Mouse (Mus musculus) cerebral cortex, adult 2 months (tissue): ENCODE results near the gene Cd200r3.

Experiments
- WGBS: fragments of 180-500 bp; shearing (Covaris S2); methylation state at CpG from one replicate; pipeline ENCODE4 v1.1.7; 2018; 5-methylcytosine and 5-hydroxymethylcytosine counted together

Gene Cd200r3

DNA sequence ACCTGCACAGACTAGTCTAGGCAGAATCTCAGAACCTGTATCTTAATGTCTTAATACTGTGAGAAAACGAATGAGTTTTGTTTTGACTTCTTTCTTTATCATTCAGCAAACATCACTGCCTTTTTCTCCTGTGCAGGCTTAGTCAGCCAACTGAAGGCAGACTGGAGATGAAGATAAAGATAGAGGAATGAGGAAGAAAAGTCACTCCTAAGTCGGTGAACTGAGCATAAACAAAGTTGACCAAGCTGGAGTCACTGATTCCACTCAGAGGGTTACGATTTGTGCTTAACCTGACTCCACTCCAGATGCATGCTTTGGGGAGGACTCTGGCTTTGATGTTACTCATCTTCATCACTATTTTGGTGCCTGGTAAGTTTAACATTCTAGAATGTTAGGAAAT lies at the start of gene Cd200r3:
Gene Cd200r3 (plus strand): TSS at position 211 of the 400 bp plus-strand sequence.
- 77% methylated on average over 3 of the region's 3 CpGs for WGBS

DNA sequence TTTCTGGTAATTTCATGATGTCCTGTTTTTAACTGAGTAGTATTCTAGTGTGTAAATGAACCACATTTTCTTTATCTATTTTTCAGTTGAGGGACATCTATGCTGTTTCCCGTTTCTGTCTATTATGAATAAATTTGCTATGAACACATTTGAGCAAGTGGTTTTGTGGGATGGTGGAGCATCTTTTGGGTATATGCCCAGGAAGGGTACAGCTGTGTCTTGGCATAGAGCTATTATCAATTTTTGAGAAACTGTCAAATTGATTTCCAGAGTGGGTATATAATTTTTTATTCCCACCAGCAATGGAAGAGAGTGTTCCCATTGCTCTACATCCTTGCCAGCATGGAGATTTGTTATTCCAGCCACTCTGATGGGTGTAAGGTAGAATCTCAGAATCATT lies 11.5 kb upstream of the Cd200r3 start:
- WGBS, result 58% methylated on average over 1 of the region's 1 CpGs

DNA sequence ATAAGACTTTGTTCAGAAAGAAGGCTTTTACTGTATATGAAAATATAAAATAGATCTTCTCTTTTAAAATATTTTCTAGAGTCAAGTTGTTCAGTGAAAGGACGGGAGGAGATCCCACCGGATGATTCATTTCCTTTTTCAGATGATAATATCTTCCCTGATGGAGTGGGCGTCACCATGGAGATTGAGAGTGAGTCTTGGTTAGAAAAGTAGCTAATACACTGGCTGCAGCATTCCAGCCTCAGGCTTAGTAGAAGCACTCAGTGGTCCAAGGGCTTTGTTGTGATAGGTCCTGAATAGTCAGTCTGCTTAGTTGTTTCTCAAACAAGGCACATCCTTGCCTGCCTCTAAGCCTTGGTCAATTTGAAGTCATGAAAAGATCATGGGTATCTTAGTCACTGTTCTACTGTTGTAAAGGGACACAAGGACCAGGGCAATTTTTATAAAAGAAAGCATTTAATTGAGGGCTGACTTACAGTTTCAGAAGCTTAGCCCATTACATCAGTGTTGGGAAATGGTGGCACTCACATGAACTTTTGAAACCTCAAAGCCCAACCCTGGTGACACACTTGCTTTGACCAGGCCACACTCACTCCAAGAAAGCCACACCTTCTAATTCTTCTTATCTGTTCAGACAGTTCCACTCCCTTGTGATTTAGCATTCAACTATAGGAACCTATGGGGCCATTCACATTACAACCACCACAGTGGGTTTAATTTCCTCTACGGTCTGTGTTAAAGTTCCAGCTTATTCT lies 8.1 kb downstream of the Cd200r3 start:
- WGBS, result 57% methylated on average over 4 of the region's 4 CpGs

DNA sequence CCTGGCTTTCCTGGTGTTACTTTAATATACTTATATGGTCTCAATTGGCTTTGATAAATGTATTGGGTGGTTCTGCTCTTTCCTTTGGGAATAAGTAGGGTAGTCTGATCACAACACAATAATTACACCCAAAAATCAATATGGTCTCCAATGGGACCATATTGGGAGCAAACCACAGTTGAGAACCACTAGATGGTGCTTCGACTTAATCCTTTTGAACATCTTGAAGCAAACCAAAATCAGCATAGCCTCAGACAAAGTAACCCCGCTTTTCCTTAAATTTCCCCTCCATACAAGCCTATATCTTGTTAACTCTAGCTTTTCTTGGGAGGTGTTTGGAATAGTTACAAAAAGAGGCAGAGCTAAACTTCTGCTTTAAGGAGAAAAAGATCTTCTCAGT lies 18.8 kb downstream of the Cd200r3 start:
- WGBS, result 71% methylated on average over 2 of the region's 2 CpGs

DNA sequence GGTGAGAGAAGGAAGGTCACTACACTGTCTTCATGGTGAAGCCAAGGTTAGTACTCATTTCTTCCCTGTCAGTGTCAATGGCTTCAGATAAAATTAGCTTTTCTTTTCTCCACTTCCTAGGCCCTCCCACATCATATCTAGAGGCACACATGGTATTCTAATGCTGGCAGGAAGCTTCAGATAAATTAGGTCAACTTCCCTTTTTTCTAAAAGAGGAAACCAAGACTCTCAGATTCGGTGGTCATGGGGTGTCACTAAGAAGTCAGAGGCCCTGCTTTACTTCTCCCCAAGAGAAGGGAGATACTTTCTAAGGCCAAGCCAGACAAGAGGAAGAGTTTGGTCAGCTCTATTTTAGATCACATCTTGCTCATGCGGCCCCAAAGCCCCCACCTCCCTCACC lies 19.3 kb downstream of the Cd200r3 start:
- 56% methylated on average over 2 of the region's 2 CpGs for WGBS

DNA sequence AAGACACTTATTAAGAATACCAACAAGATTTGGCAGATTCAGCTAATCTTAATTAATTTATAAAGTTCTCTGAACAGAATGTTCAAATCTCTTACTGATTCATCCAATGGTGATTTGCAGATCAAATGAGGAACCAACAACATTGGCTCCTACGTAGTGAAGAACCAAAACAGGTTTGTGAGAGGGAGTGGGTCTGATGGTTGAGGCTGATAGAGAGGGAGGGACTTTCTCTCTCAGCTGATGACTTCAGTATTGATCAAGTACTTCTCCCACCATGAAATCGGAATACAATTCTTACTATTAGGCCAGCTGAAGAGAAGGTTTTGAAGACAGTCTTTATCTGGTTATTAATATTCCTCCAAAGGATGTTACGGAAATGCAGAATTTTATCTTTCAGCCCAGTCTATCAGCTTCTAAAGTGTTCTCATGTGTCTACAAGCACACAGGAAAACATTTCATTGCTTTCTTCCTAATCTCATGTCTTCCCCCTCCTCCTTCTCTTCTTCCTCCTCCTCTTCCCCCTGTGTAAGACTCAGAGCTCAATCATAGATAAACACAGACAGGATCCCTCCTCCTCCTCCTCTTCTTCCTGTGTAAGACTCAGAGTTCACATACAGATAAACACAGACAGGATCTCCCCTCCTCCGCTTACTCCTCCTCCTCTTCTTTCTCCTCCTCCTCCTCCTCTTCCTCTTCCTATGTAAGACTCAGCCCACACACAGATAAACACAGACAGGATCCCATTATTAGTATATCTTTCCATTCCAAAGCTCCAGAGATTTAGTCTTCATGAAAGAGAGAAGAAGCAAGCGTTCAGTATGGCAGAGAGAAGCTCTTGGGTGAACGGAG lies 21.3 kb downstream of the Cd200r3 start:
- WGBS, result 91% methylated on average over 6 of the region's 6 CpGs

DNA sequence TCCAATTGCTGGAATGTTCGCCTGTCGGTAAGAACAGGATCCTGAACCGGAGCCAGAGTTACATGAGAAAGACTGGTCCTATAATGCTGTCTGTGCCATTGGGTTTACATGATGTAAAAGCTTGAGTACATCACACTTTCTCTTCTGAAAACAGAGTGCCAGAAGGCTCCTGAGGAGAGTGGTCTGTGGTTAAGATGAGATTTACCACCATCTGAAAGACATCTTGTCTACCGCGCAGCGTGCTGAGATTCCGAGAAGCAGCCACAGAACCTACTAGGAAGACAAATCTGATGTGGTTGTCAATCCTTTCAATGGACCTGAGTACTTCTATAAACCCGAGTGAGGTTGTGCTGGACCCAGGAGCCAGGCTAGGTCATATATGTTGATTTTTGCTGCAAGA lies 21.9 kb downstream of the Cd200r3 start:
- 95% methylated on average over 8 of the region's 8 CpGs for WGBS

DNA sequence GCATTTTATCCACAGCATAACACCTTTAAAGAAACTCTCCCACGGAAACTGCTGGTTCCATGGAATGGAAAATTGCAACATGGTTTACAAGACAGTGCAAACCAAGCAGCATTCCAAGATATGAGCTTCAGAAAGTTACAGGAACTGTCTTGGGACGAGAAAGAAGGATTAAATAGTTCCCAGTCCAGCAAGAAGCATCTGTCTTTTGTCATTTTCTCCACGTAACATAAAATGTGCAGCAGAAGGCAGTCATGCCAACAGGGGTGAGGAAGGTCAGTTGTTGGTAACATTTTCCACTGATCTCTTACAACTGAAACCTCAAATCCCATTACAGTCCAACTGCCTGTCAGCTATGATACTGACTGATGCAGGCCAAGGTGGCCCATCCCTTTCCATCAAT lies 22.4 kb downstream of the Cd200r3 start:
- WGBS, result 87% methylated on average over 3 of the region's 3 CpGs

DNA sequence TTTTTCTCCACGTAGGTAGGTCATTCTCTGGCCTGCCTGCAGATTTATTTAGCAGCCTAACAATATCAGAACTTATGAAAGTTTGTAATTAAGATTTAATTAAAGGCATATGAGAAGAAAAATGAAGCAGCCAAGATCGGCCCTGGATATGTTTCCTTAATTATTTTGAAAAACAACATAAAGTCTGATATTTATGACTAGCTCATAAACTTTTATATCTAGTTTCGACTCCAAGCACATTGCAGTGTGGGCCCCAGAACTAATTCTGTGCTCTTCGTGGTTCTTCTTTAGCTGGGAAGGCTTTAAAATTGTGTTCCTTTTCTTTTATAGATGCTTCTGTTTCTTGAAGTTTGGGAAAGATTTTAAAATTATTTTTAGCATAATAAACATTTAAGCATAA lies 23.4 kb downstream of the Cd200r3 start:
- 90% methylated on average over 4 of the region's 4 CpGs for WGBS

DNA sequence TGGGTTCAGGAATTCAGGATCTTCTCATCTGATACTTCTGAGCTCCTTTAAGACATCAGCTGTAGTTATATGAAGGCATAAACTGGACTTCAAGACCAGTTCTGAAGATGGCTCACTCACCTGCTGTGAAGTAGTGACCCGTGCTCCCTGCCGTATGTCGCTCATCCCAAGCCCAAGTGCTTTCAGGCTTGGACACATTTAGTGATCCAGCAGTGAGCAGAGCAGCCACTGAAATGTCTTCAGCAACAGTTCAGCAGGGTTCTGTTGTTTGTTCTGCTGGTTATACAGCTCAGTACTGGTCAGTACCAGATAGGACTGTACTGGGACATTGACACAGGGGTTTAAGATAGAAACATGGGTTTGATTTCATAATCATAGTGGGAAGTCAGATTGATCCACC lies 24.6 kb downstream of the Cd200r3 start:
- 91% methylated on average over 3 of the region's 3 CpGs for WGBS

DNA sequence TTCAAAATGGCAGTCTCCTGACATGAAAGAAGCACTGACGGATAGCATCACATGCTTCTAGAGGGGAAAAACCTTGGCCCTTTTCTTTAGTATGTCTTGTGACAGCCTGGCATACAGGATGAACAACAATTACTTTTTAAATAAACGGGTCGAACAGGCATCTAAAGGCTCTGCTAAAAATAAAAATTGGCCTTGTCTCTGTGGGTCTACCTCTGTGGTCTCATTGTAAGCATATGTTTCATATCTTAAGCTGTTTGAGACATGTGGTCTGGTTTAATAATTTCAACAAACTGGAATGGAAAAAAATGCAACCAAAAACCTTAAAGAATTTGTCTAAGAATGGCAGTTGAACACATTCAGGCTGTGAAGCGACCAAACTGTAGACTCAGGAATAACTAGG lies 27.4 kb downstream of the Cd200r3 start:
- 83% methylated on average over 4 of the region's 4 CpGs for WGBS

DNA sequence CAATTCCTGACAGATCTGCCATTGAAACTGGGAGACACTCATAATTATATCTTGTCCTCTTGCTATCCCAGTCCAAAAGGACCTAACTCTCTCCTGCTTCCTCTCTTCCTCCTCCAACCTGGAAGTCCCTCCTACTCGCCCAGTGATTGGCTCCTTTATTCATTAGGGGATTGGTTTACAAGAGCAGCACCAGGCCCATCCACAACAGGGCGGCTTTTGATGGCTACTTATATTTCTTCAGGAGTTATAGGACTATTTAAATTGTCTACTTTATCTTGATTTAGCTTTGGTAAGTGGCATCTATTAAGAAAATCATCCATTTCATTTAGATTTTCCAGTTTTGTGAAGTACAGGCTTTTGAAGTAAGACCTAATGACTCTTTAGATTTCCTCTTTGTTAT lies 30.6 kb downstream of the Cd200r3 start:
- WGBS, result 80% methylated on average over 2 of the region's 2 CpGs

DNA sequence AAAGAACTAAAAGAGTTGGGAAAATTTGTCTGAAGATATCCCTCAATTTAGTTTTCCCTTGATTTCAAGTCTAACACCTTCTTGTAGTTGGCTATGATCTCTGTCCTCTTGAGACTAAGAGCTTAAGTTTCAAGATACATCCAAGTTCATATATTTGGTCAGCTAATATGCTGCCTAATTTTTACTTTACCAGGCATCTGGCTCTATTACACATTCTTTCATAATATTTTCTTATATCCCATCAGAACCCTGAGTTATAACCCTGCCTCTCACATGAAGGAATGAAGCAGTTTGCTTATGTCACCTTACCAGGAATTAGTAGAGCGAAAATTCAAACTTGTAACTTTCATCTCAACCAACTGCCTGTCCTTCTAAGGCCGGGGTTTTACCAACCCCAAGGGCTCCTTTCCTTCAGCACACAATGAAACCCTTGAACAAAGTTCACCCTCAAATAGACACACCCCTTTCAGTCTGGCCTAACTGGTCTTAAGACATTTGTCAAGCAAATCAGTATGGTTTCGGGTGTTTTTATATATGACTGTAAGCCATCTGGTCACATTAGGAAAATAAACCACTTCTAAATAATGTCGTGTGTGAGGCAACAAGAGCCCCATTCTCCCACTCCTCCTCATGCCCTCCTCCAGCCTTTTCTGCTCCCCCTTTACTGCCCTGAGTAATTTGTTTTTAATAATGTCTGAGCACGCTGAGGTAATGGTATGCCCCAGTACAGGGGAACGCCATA lies 33.6 kb downstream of the Cd200r3 start:
- 51% methylated on average over 6 of the region's 6 CpGs for WGBS

DNA sequence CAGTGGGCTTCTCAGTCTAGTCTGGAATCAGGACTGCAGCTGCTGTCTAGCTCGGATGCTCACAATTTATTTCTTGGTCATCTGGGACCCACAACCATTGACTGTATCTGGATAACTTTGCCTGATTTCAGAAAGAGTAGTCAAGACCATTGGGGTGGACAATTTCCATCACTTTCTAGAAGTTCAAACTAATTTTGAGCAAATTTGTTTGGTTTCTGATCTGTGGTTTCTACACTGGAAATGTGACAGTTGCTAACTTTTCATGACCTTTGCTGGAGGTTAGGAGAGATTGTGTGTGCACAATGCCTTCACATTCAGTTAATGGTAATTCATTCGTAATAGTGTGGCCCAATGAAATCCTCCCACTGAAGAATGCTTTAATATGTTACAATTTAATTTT lies 34.7 kb downstream of the Cd200r3 start:
- 81% methylated on average over 2 of the region's 2 CpGs for WGBS

DNA sequence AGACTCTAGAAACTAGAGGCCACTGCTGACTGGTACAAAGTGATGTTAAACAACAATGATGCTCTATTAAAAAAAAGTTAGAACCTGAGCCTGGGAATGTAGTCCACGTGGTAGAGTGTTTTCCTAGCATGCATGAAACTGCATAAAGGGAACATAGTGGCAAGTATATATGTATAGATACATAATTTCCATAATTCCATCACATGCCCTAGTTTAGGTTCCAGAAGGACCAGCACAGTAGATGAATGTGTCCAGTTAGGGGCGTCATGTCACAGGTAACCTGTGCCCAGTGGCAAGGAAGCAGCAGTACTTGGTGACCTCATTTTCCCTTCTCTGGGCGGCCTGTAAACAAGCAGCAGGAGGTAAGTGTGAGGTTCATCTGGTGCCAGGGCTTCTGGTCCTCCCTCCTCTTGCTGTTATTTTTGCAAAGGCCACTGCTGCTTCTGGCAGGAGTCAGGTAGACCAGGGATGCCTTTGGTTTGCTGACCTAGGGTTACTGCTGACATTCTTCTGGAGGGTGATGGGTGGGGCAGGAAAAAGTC lies 35.9 kb downstream of the Cd200r3 start:
- 65% methylated on average over 3 of the region's 3 CpGs for WGBS

DNA sequence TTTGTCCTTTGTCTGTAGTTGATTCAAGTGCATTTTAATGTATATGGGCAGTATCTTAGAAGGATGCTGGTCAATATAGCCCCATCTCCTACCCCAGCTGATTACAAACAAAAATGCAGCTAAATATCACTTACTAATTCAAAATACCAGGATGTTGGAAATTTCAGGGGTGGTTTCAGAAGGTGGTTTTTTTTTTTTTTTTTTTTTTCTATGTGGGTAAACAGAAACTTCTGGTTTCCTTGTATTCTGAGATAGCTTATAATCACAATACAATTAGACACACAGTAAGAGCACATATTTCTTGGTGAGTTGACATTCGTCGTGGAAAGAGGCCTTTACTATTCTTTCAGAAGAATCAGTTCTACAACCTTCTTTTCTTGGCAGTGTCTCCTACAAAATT lies 39.5 kb downstream of the Cd200r3 start:
- 77% methylated on average over 2 of the region's 2 CpGs for WGBS

DNA sequence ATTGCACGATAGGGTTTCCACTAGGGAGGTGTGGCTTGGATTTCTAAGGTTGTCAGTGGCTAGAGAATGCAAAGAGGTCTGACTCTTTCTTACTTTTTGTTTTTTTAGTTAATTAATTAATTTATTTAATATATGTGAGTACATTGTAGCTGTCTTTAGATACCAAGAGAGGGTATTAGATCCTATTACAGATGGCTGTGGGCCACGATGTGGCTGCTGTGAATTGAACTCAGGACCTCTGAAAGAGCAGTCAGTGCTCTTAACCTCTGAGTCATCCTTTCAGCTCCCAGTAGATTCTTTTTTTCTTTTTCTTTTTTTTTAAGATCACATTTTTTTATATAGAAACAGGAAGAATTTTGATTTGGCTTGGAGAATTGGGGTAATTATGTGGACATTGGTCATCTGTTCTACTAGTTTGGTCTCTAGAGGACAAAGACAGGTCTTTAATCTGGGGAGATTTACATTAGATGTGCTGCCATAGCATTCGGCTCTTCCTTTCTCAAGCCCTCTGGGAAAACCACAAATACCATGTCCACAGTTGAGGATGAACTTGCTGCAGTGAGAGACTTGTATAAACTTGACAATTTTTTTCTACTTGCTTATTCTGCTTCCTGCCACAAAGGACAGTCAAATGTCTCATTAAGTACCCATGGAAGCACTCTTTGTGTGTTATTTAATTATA lies 40.0 kb downstream of the Cd200r3 start:
- WGBS, result 81% methylated on average over 3 of the region's 3 CpGs

DNA sequence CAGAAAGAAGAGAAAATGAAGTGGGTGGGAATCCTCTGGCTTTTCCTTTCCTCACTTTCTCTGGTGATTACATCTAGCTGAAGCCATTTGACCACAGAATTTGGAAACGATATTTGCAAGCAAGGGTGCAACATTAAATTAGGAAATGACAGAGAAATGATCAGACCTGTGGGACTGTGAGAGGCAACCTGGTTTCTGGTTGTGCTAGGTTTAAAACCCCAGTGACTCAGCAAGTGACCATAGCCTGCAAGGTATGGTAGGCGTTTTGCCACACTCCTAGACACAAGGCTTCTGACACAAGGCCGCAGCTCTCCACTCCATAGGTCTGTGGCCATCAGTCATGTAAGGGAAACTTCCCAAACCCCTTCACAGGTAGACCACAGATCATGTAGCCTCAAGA lies 41.4 kb downstream of the Cd200r3 start:
- WGBS, result 90% methylated on average over 3 of the region's 3 CpGs

DNA sequence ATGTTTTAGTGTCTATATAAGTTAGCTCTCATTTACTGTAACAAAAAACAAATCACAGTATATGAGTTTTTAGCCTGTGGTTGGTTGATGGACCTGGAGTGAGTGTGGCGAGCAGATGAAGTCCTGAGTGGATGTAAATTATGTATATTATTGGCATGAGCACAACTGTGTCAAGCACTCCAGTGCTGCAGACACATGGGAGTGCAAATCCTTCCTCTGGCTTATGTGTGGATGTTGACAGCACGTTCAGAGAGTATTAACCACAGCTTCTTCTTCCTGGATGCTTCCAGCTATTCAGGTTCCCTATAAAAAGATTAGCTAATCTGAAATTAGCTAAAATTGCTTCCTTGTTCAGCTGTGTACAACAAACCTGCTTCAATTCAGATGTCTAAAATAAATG lies 42.6 kb downstream of the Cd200r3 start:
- WGBS, result 68% methylated on average over 2 of the region's 2 CpGs

DNA sequence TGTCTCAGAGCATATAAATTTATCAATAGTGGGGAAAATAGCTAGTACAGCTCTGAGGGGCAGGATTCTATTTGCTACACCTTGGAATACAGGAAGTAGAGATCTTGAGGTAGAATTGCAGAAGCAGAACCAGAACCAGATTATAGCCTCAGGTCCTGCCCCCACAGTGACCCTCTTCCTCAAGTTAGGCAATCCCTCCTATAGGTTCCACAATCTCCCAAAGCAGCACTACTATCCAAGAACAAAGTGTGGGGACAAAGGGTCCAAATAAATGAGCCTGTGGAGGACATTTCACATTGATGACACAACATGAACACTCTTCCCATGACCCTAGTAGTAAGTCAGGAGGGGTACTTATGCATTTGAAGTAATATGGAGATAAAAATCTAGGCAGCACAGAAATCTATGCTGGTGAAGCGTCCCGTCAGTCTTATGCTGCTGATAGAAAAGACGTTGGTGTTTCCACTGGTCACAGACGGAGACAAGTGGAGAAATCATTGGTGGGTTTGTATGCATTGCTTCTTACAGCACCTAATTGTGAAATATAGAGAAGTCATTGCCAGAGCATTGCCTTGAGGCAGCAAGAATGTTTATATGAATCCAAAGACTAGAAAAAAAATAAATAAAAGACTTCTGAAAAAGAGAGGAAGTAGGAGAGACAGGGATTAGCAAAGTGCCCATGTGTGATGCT lies 45.3 kb downstream of the Cd200r3 start:
- 94% methylated on average over 4 of the region's 4 CpGs for WGBS
